Mouse (Mus musculus): ENCODE measurements around the gene Gpatch8. TPM values are rescaled to one million over a fixed set of nuclear protein-coding genes. Genes with fewer than 3 reads are reported as not detected.

The Gpatch8 gene
- total RNA-seq, 1 experiment from 2014 or later = 32.2 TPM

DNA sequence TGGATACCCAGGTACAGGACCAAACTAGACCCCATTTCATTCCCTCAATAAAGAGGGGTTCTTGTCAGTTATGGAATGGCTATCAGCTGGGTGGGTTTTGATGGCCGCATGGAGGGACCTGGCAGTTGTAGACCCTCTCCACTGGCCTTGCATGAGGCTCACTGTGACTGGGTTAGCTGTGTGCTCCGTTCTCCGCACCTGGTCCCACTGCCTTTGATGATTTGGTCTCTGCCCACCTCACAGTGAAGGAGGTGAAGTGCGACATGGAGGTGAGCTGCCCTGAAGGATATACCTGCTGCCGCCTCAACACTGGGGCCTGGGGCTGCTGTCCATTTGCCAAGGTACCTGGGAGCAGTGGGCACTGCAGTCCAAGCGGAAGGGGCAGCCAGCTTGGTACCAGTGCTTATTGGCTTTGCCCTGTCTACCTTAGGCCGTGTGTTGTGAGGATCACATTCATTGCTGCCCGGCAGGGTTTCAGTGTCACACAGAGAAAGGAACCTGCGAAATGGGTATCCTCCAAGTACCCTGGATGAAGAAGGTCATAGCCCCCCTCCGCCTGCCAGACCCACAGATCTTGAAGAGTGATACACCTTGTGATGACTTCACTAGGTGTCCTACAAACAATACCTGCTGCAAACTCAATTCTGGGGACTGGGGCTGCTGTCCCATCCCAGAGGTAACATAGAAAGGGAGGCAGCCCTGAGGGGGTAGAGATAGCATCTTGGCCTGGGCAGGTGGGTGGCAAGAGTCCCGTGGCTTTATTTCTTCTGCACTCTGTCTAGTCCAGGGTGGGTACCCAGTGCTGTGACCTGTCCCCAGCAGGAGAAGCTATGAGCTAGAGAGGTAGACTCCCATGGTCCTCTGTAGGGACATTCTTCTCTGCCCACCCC is 121.1 kb downstream of the Gpatch8 start:
- no peak for DNase-seq

- DNase-seq = peak; percentile 88
Measured at GRCm38 (mm10) chr11:102434406-102434805, 121.8 kb downstream of the Gpatch8 start.

GRCm38 (mm10) chr11:102433866-102434265 is 122.3 kb downstream of the Gpatch8 start:
- DNase-seq = no peak

DNA sequence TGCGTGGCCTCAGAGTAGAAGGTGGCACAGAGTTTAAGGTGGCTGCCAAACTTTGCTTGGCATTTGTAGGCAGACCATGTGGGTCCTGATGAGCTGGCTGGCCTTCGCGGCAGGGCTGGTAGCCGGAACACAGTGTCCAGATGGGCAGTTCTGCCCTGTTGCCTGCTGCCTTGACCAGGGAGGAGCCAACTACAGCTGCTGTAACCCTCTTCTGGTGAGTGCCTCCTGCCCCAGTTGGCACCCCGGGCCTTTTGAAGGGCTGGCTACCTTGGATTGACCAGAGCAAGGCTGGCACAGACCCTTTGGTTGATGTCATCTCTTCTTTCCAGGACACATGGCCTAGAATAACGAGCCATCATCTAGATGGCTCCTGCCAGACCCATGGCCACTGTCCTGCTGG is 123.3 kb downstream of the Gpatch8 start:
- peak; percentile 75 for DNase-seq

DNA sequence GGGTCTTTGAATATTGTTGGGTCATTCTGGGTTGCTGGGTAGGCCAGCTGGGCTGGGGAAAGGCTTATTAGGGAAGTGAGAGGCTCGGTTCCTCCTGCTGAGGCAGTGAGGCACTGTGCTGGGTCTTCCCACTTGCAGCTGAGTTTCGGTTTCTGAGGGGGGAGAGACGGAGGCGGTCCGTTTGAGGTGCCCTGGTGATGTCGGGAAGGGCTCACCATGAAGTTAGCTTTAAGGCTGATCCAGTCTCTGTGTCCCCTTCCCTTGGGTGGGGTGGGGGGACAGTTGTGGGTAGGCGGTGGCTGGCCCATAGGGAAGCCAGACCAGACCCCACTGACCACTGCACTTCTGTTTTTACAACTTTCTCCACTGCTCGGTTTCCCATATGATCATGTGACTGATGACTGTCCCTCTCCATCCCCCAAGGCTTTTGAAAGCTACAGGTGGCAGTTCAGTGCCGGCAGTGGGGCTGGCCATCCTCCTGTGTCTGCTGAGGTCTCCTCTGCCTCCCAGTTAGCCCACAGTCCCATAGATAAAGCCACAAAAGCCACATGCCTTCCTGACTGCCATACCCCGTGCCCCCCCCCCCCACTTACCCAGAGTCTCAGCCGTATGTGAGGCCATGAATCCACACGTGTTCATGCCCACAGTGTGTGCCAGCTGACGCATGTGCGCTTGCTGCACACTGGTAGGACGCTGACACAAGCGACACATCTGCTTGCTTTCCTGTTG is 123.9 kb downstream of the Gpatch8 start:
- no peak for DNase-seq

DNA sequence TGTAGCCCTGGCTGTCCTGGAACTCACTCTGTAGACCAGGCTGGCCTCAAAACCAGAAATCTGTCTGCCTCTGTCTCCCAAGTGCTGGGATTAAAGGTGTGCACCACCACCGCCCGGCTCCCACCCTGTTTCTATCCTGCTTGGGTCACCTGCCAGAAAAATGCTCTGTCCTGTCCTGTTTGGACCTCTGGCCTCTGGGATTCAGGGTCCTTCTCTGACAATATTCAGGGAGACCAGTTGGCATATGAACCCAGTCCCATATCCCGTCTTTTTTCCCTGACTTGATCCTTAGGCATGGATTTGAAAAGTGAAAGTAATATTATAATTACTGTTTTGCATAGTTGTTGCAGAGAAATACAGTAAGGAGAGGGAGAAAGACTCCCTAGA is 124.5 kb downstream of the Gpatch8 start:
- no peak for DNase-seq

- peak; percentile 74 for DNase-seq
Measured at GRCm38 (mm10) chr11:102431018-102431645, 125.1 kb downstream of the Gpatch8 start.

- DNase-seq = peak; percentile 82
Measured at GRCm38 (mm10) chr11:102430121-102431017, 125.8 kb downstream of the Gpatch8 start, which contains the start of gene Grn. Grn (plus strand) TSS chr11:102430315.

DNA sequence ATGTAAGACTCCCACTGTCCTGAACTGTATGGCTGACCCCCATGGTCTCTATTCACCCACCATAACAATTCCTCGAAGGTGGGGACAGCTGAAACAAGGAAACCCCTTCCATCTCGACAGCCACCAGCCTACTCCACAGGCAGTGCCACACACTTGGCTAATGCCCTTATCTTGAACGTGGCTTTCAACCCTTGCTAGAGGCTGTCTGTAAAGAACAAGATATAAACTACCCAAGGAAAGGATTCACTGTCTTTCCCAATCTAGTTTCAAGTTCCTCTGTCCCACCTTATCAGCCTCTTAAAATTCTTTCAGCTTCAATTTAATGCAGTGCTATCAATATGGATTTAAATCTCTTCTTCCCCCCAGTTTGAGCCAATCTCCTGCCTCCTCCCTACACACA is 126.6 kb downstream of the Gpatch8 start:
- no peak for DNase-seq

DNA sequence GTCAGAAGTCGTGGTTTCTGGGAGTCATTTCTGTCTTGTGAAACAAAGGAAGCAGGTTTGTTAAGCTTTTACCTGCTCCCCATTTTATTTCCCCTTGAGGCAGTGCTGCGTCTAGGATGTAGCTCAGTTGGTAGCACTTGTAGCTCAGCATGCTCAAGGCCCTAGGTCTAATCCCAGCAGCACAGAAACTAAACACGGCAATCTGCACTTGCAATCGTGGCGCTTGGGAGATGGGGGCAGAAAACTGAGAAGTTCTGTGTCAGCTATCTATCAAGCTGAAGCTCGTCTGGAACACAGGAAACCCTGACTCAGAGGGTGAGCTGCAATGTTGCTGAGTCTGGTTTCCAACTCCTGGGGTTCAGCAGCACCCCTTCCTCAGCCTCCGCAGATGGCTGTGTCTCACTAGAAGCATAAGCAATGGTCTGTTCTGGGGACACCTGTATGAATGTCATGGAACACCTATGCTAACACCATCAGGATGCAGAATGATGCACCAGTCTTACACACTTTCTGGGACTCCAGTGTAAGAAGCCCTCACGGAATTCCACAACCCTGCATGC is 127.1 kb downstream of the Gpatch8 start:
- DNase-seq = no peak

Other genes with a start within 250 kb of the Gpatch8 start
- gene Ubtf, start 236.7 kb downstream of the Gpatch8 start, total RNA-seq (2021) = 113 and 116 TPM in 2 replicates
- gene Slc4a1, start 190.2 kb downstream of the Gpatch8 start, total RNA-seq (2021) = 1.0 and 1.8 TPM in 2 replicates
- gene Rundc3a, start 163.0 kb downstream of the Gpatch8 start, total RNA-seq (2021) = 24.4 and 39.7 TPM in 2 replicates
- 439 and 629 TPM in 2 replicates for gene Slc25a39, start 148.4 kb downstream of the Gpatch8 start, total RNA-seq (2021)
- 198 and 230 TPM in 2 replicates for gene Grn, start 126.1 kb downstream of the Gpatch8 start, total RNA-seq (2021)
- 4.3 and 8.7 TPM in 2 replicates for gene Fam171a2, start 108.7 kb downstream of the Gpatch8 start, total RNA-seq (2021)
- 2.2 and 4.7 TPM in 2 replicates for gene Itga2b, start 86.3 kb downstream of the Gpatch8 start, total RNA-seq (2021)
- not detected in 2 replicates for gene Gm11627, start 23.1 kb upstream of the Gpatch8 start, total RNA-seq (2021)
- gene Fzd2, start 48.0 kb upstream of the Gpatch8 start, total RNA-seq (2021) = 3.8 and 4.9 TPM in 2 replicates
- 0.06 TPM in 1 of 2 replicates, not detected in the other for gene Meioc, start 107.3 kb upstream of the Gpatch8 start, total RNA-seq (2021)
- gene Ccdc43, start 141.4 kb upstream of the Gpatch8 start, total RNA-seq (2021) = 23.3 and 29.1 TPM in 2 replicates
- gene Adam11, start 205.0 kb upstream of the Gpatch8 start, total RNA-seq (2021) = 2.9 and 4.7 TPM in 2 replicates